Mouse (Mus musculus) embryo, embryonic 11 days (tissue): ENCODE results near the gene Nfix.
A peak's percentile ranks its signal among the peaks of the same experiment; 100 is the strongest.

Experiments used
- DNase-seq: peaks from one replicate; pipeline ENCODE4 v3.0.0-alpha.2; 2015

Nfix gene

GRCm38 (mm10) chr8:84760405-84760805, 39.7 kb downstream of the Nfix start:
- DNase-seq, result no peak

GRCm38 (mm10) chr8:84759718-84760117, 40.4 kb downstream of the Nfix start:
- DNase-seq, result no peak

DNA sequence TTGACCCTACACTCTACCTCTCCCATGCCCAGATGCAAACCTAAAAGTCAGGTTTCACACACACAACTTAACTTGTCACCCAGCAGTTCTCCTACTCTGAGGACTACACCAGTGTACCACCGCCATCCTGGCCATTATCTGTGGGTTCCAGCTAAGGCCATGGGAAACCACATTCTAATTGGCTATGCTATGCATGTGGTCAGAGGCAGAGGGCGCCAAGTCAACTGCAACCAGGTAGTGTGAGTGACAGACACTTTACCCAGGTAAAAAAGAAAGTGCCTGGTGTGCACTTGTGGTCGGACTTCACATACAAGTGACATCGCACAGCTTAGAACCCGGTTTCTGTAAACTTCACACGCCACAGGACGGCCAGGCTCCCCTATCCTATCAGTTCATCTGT, 41.0 kb downstream of the Nfix start:
- no peak for DNase-seq

- no peak for DNase-seq
Measured at GRCm38 (mm10) chr8:84758308-84758707, 41.8 kb downstream of the Nfix start.

DNA sequence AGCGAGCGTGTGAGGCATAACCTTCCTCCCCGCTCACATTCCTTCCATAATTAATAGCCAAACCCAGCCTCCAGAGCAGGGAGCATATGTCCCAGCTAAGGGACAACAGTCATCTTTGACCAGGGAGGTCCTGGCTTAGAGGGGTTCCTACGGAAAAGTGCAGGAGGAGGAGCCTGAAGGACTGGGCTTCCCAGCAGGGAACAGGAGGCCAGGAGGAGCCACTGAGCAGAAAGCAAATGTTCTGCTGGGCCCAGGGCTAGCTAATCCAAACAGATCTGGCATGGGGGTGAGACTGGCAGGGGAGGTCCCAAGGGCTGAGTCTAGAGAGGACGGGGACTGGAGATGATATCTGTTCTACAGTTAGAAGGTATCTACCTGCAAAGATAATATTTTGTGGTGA, 42.6 kb downstream of the Nfix start:
- no peak for DNase-seq

GRCm38 (mm10) chr8:84752734-84753582, 47.2 kb downstream of the Nfix start:
- DNase-seq, result no peak

DNA sequence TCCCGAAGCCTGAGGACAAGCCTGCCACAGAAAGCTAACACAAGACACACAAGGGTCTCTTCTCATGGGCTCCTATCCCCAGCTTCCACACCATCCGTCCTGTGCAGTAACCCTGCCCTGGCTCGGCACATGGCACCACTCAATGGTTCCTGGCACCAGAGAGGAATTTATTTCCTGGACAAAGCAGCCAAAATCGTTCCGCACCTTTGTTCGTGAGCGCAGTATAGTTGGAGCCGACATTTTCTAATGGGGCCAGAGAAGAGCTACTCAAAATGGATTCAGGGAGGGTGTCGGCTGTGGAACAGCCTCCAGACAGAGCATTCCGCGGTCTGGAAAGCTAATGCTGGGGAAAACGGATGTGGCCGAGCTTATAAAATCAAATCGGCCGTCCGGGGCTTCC, 50.6 kb downstream of the Nfix start:
- no peak for DNase-seq

GRCm38 (mm10) chr8:84745032-84745925, 54.9 kb downstream of the Nfix start:
- peak; percentile 88 for DNase-seq

DNA sequence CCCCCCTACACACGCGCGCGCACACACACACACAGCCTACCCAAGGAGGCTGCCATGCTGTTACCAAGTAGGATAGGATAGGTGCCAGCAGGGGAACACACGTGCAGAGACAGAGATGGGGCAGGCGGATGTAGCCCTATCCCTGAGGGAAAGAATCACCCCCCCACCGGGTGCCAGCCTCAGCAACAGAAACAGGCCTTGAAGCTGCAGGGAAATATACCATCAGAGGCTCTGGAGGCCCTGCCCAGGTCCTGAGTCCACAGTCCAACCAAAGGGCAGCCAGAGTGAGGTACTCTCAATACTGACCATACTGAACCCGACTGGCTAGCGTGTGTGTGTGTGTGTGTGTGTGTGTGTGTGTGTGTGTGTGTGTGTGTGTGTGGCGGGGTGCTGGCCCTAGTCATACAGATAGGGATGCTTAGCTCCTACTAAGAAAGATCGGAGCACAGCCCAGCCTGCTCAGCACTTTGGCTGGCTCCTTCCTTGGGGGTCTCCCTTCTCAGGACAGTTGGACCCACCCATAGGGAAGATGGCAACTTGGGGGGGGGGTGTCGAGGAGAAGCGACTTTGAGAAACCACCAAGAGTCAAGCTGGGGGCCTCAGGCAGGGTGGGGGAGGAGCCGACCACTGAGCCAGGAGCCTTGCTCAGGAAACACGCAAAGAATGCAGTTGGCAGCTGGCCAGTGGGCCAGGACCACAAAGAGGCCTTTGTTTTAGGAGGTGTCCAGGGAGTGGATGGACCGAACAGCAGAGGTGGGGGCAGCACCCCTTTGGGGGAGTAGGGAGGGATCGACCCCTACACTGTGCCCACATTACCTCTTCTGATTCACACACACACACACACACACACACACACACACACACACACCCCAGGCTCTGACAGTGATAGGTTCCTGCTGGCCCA, 56.4 kb downstream of the Nfix start:
- DNase-seq, result peak; percentile 89

- no peak for DNase-seq
Measured at GRCm38 (mm10) chr8:84743054-84743415, 57.1 kb downstream of the Nfix start.

GRCm38 (mm10) chr8:84742171-84743053, 57.7 kb downstream of the Nfix start:
- DNase-seq, result peak; percentile 89

DNA sequence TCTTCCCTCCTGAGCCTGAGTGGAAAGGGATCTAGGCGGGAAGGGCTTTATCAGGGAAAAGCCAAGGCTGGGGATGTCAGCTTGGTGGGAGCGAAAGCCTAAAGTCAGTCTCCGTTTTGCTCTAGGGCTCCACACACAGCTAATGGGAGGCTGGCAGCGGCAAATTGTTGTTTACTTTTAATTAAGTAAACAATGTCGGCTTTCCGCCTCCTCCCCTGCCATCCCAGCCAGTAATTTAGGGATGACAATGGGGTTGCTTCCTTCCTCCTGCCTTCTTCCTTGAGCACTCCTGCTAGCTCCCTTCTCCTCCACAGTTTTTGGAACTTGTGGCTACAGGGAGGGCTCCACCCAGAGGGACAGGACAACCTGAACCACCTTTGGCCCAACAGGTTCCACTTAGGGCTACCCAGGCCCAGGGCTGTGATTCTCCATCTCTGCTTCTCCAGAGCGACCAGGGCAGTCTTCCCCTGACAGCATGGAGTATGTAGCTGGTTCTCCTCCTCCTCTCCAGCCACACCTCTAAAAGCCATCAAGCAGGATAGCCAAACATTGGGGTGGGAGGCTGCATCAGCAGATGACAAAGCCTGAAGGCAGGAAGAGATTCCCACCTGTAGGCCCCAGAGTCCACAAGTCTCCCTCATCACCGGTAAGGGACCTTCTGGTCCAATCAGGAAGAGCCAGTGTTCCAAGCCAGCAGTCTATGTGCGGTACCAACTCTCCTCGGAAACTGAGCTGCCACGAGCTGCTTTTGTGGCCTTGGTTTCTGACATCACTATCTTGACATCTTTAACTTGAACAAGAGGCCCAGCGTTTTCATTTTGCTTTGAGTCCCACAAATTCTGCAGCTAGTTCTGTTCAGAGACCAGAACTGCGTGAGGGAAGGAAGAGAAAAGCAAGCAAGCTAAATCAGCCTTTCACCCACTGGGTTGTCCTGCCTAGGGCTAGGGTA, 59.0 kb downstream of the Nfix start:
- DNase-seq, result no peak

GRCm38 (mm10) chr8:84739401-84739742, 60.8 kb downstream of the Nfix start:
- DNase-seq, result no peak

DNA sequence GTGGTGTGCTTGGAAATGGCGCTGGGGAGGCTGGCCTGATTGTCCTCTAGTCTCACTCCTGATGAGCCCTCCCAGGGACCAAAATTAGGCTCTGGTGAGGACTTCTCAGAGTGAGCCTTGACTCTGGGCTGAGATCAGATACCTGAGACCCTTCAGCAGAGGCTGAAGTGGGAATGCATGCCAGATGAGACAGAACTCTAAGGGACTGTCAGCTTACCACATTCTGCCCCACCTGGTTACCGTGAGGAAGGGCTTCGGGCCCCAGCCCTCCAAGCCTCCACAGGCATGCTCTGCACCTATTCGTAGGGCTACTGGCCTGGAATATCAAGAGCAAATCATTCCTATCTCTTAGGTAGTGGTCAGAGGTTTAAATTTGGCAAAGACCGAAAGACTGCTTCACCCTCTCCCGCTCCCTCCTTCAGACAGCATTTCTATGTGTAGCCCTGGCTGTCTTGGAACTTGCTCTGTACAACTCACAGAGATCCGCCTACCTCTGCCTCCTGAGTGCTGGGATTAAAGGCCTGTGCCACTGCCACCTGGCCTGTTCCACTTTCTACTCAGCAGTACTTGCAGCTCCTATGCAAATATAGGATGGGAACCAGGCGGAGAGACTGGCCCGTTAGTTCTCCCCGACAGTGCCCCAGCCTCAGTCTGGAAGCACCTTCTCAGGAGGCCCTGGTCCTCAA, 61.3 kb downstream of the Nfix start:
- no peak for DNase-seq

GRCm38 (mm10) chr8:84738266-84738665, 61.9 kb downstream of the Nfix start:
- DNase-seq, result peak; percentile 38

GRCm38 (mm10) chr8:84737608-84738007, 62.5 kb downstream of the Nfix start:
- peak; percentile 93 for DNase-seq

DNA sequence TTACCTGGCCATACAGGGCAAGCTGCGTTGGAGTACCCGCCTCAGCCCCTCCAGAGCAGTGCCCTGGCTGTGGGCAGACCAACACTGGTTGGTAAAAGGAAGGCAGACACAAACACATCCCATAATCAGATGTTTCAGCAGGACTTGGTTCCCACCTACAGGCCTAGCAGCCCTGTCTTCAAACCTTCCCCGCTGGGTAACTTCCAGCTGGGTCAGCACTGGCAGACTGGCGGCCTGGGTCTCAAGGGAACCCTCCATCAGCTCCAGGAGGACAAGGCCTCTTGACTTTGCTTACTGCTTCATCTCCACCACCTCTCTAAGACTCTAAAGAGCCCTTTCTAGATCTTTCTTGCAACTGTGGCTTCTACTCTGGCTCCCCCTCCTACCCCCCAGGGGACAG, 63.6 kb downstream of the Nfix start:
- no peak for DNase-seq

DNA sequence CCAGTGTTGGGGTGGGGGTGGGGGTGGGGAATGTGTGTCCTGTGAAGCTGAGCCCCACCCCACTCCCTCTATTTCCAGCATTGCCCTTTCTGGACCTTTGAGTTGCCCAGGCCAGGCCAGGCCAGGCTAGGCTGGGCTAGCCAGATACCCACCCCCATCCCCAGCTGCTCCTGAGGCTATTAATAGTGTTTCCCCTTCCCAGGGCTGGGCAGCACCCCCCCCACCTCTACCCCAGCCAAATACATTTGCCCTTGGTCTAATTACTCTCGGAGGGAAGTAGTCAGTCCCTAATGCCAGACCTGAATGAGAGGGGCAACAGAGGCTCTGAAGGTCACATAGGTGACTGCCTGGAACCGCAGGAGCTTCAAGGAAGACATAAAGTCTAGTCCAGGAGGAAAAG, 64.5 kb downstream of the Nfix start:
- DNase-seq, result no peak

DNA sequence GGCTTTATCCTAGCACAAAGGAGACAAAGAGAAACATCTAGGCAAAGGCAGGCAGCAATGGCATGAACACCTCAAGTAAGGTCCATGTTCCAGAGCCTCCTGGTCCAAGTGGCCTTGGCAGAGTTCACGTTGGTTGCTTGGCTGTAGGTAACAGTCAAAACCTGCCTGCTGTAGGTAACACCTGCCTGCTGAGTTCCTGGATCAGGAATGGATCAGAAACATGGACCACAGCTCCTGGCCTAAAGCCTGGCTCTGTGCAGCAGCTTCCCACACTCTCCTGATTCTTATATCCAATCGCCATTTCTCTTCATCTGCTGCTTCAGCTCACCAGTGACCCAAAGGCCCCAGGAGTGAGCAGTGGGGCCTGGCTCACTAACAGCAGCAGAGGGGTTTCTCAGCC, 65.5 kb downstream of the Nfix start:
- DNase-seq, result no peak

DNA sequence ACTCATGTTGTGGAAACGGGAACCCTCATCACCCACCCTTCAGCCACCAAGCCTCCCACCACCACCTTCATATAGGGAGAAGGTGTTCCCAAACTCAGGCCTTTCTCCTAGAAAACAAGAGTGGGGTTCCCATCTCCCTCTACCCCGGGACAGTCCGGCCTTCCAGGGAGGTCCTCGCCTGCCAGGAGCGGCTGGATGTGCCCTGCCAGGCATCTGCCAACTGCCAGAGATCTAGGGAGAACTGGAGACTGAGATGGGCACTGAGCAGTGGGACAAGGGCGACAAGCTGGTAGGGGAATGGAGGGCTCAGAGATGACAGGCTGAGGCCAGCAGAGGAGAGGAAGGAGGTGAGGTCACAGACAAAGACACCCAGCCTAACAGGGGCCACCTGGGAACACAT, 66.2 kb downstream of the Nfix start:
- DNase-seq, result no peak
